Mouse (Mus musculus) gastrocnemius, postnatal 14 days (tissue): ENCODE data around the gene Sema3a. TPM values are rescaled to one million over a fixed set of nuclear protein-coding genes. Genes with fewer than 3 reads are reported as not detected.
A peak's percentile ranks its signal among the peaks of the same experiment; 100 is the strongest.
"Not testable (repeated sequence)": the region's sequence is repeated elsewhere in the genome, so short reads cannot be mapped to it uniquely, and the experiment has no call there.

Source experiments
- DNase-seq: peaks from one replicate; pipeline ENCODE4 v3.0.0; 2021; ENCODE audit warnings: mixed read lengths
- intact Hi-C: fragments of 180-260 bp; cut with DNase I; formaldehyde crosslinking; loops from one replicate; pipeline ENCODE4 v1.15.1; 2025; ENCODE audit warnings: low total_unique reads
- total RNA-seq, 2 experiments: library from RNA; stranded (reverse); gene quantifications; 2 replicates each; pipeline ENCODE4 v1.2.3; 2021

Sema3a gene
- total RNA-seq, 2 experiments from 2014 or later: 3.7 to 4.7 TPM

DNA sequence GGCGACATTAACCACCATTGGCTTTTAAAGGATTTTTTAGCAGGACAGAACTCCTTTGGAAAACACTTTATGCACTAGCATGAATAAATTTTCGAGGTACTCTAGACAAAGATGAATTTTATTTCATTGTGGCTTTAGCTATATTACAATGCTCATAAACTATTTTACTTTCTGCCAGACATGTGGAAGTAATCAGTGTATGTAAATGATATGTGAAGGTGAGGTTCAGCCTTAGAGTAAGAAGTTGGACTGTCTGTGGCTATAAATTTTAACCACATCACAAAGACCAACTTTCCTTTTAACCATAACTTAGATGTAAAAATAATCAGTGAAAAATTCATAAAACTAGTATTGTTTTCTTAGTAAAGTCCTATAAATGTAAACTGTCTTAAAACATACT lies 286.7 kb downstream of the Sema3a start:
- DNase-seq: no peak
- intact Hi-C loops: no loop called here

DNA sequence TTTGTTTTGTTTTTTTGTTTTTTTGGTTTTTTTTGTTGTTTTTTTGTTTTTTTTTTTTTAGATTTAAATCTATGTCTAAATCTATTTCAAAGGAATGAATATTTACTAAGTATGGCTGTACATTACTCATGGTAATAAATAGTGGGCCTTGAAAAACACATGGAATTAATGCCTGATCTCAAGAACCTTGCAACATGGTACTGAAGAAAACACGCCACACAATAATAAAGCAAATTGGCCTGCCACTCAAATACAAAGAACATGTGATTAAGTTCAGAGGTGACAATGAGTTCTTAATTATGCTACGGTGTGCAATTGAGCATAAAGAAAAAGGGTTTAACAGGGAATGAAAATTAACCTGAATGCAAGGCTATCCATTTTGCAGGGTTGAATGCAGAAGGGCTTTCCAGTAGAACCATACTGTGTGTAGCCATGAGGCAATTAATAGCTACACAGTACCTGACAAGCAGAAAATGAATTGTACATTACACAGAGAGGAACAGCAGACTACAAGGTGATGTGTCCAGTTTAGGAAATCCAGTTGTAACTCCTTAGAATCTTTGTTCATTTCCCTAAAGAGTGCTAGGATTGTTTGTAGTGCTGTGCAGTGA lies 288.8 kb downstream of the Sema3a start:
- intact Hi-C loops: no loop called here
- no peak for DNase-seq

GRCm38 (mm10) chr5:13416960-13417710 lies 291.9 kb downstream of the Sema3a start:
- no peak for DNase-seq
- intact Hi-C loops: no loop called here

GRCm38 (mm10) chr5:13421276-13421925 lies 296.2 kb downstream of the Sema3a start:
- intact Hi-C loops: no loop called here
- DNase-seq: no peak

DNA sequence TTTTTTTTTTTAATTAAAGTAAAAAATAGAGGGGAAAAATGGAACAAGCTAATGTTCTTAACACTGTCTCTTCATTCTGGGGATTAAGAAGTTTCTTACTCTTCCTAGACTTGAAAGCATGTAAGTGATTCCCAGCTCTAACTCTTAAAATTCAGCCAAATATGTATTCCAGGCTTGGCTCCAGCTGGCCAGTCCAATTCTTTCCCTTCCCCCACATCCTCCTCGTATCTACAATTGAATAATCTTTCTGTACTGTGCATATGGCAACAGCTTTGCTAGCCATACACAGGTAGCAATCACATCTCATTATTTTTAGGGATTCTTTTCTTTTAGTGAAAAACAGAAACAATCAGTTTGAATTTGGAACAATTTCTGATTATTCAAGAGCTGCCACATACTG lies 303.5 kb downstream of the Sema3a start:
- intact Hi-C loops: no loop called here
- DNase-seq: no peak

- no peak for DNase-seq
- intact Hi-C loops: no loop called here
These were observed 306.6 kb downstream of the Sema3a start for GRCm38 (mm10) chr5:13431827-13432226.

DNA sequence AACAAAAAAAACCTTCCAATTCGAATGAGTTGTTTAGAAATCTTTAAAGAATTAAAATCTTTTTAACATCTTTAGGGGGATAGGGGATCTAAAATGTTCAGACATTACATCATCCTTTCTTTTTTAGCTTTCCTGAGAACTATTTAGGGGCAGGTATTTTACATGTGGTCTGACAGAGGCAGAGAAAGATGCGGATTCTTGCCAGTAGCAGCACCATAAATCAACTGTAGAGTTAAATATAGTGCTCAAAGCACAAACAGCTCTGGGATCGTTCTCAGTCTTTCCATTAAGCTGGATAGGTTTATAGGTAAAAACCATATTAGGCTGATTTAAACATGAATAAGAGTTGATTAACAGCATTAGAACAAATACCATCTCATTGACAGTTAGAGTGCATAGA lies 307.4 kb downstream of the Sema3a start:
- DNase-seq: no peak
- intact Hi-C loops: no loop called here

DNA sequence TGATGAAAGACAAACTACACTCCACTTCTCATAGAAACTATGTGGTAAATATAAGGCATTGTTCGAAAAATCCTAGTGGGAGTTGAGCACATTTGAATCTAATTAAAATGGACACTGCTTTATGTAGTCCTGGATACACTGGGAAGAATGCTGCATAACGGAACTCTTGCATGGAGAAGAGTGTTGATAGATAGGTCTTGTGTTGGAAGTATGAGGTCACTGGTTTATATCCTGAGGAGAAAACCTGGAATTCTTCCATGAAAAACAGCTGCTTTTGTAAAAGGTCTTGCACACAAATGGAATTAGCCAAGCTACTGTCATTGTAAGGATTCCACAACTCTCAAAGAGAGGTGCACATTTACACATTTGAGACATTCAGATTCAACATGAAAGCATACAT lies 308.1 kb downstream of the Sema3a start:
- no peak for DNase-seq
- intact Hi-C loops: no loop called here

GRCm38 (mm10) chr5:13441112-13441511 lies 315.9 kb downstream of the Sema3a start:
- intact Hi-C loops: no loop called here
- no peak for DNase-seq

- intact Hi-C loops: no loop called here
- no peak for DNase-seq
These were observed 335.2 kb downstream of the Sema3a start for GRCm38 (mm10) chr5:13460182-13461001.

DNA sequence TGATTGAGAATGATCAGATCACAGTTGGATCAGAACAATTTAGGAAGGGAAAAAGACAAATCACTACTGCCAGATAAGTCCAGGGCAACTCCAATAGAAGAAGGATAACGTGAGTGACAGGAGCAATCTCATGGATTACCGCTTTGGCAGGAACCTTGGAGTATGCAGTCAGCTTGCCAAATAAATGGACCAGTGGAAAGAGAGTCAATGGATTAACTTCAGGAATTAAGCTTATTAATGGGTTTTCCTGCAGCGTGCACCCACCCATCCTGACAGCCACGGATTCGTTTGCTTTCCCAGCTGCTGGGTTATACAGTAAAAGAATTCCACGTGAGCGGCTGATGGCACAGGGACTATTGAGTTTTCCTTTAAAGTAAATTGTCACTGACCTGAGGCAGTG lies 343.6 kb downstream of the Sema3a start:
- intact Hi-C loops: no loop called here
- DNase-seq: no peak

GRCm38 (mm10) chr5:13469401-13469800 lies 344.2 kb downstream of the Sema3a start:
- intact Hi-C loops: no loop called here
- DNase-seq: no peak

- intact Hi-C loops: no loop called here
- DNase-seq: peak; percentile 29
These were observed 345.1 kb downstream of the Sema3a start for GRCm38 (mm10) chr5:13470057-13470905.

DNA sequence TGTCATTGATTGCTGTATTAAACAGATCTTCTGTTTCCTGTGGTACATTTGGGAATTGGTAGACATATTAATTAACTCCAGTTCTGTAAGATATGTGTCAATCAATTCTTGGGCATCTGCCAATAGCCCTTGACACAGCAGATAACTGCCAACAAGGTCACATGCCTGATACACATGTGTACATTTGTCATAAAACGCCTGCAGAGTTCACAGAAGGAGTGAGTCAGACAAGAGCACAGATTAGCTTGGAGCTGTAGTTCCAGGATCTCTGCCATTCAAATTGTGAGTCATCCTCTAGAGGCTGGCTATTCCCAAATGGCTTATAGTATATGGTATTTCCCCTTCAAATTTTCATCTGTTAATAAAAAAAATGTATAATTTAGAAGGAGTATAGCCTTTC lies 352.4 kb downstream of the Sema3a start:
- no peak for DNase-seq

DNA sequence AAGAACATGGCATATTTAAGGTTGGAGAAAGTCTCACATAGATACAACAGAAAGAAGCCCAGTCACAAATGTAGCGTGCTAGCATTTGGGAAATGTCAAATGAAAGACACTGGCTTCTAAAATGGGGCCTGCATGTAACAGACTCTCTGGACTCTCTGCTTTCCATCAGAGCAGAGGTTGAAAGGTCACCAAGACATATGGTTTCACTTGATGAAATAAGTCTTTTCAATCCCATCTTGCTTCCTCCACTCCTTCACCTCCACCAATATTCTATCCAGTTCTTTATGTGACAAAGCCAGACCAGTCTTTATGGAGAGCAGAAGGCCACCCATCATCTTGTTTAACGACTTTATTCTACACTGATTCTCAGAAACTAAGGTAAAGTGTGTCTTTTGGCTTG lies 363.5 kb downstream of the Sema3a start:
- intact Hi-C loops: no loop called here
- DNase-seq: no peak

More for the DNA sequence above, 352.4 kb downstream of the Sema3a start:
- intact Hi-C loops: no loop called here

GRCm38 (mm10) chr5:13495967-13496366 lies 370.8 kb downstream of the Sema3a start:
- DNase-seq, intact Hi-C loops: not testable (repeated sequence)

- DNase-seq: no peak
- intact Hi-C loops: no loop called here
These were observed 374.6 kb downstream of the Sema3a start for GRCm38 (mm10) chr5:13499835-13500234.

DNA sequence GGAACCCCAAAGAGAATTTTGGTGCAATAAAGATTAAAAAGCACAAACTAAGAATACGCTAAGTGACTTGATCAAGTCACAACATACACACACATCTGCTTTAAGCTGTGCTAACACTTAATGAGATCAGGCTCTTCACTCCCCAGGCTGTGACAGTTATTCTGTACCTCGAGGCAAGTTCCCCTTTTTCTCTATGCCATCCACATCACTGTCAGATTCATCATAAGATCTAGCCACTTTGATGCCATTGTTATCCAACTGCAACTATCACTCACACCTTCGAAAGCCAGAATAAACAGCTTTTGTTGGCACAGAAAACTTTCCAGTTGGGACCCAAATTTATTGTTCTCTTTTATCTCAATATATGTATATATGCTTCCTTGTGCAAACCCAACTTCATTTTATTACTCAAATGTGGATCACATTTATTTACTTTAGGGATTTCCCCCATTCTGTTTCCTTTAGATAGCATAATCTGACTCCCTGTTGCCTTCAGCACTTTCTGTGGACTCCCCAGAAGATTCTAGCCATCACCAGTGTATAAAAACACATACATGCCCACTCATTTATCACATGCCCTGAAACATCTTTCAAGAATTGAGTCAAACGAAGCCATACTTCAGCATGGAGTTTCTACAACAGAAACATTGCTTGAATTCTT lies 380.8 kb downstream of the Sema3a start:
- DNase-seq: no peak

DNA sequence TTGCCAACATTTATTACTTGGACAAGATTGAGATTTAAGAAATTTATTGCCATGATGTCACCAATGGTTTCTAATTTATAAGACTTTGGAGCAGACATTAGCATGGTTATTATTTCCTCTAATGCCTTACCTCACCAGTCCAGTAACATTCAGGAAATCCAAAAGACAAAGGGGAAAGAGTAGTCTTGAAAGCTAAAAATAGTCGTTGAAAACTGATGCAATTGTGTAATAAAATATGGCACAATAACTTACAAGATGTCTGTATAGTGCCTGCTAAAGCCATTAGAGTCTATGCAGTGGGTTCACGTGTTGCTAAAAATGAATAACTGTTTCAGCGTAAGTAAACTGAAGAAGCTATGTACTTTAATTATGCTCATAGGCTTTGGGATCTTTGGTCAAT lies 383.9 kb downstream of the Sema3a start:
- DNase-seq: no peak
- intact Hi-C loops: no loop called here

More for the DNA sequence above, 380.8 kb downstream of the Sema3a start:
- intact Hi-C loops: no loop called here
